7 mouse cellular contexts compared by ENCODE assay signal in genomic region chr6:119417354-119417753, GRCm38 (mm10). TPM values are rescaled to one million over a fixed set of nuclear protein-coding genes. Genes with fewer than 3 reads are reported as not detected.
DNase-seq lines count a peak whose midpoint lies in the region; ATAC-seq and TF ChIP-seq lines count a peak whose summit lies in the region.

Adipor2 (minus strand) TSS chr6:119417704.

- no peak within 1 kb of the TSS for H3K9ac ChIP-seq in limb, embryonic 11.5 days (ENCODE audit: low read length)
- H3K9ac ChIP-seq in midbrain, embryonic 11.5 days (ENCODE audit: low read length): no peak within 1 kb of the TSS

- H3K27me3 ChIP-seq in limb, embryonic 11.5 days (ENCODE audit: control insufficient read depth, insufficient read depth, low read length): no peaks in the 10 kb centered on the region
- H3K27me3 ChIP-seq in midbrain, embryonic 11.5 days (ENCODE audit: control insufficient read depth, insufficient read depth, low read length): no peaks in the 10 kb centered on the region
- H3K27me3 ChIP-seq in testis, adult 2 months (ENCODE audit: control insufficient read depth, insufficient read depth, low read length): no peaks in the 10 kb centered on the region

- H3K4me2 ChIP-seq in limb, embryonic 11.5 days (ENCODE audit: low read depth, severe bottlenecking): peak within 1 kb of the TSS; percentile 30
- peak within 1 kb of the TSS; percentile 12 for H3K4me2 ChIP-seq in midbrain, embryonic 11.5 days

- DNase-seq in adrenal gland, adult 2 months: peak; percentile 85
- peak; percentile 48 for DNase-seq in embryo, embryonic 11.5 days (ENCODE audit: low read depth, low spot score)
- DNase-seq in heart, adult 11 months: peak; percentile 98
- DNase-seq in kidney, adult 11 months: peak; percentile 30
- peak; percentile 79 for DNase-seq in limb, embryonic 11.5 days (ENCODE audit: low spot score)
- DNase-seq in midbrain, embryonic 11.5 days (ENCODE audit: low spot score, missing footprints): peak; percentile 95

- peak; percentile 48; the same call in 1 of the 2 replicates for TF ChIP-seq POLR2A in testis, adult 2 months (IDR thresholded peaks at IDR 0.05; ENCODE audit: control insufficient read depth, low read depth, low read length)

- H3K4me3 ChIP-seq in limb, embryonic 11.5 days (ENCODE audit: low read depth, low read length): no peak within 1 kb of the TSS
- no peak within 1 kb of the TSS for H3K4me3 ChIP-seq in midbrain, embryonic 11.5 days (ENCODE audit: low read depth, low read length)
- peak within 1 kb of the TSS; percentile 14 for H3K4me3 ChIP-seq in testis, adult 2 months (ENCODE audit: control insufficient read depth, low read depth, low read length)

- 4% methylated on average over 12 of the region's 12 CpGs for WGBS in limb, embryonic 11.5 days
- 6% methylated on average over 12 of the region's 12 CpGs for WGBS in midbrain, embryonic 11.5 days

- no peak for TF ChIP-seq CTCF in testis, adult 2 months (IDR thresholded peaks at IDR 0.05; ENCODE audit: control insufficient read depth, insufficient read depth, insufficient replicate concordance, low read depth, low read length)

- no peaks in the 10 kb centered on the region for H3K36me3 ChIP-seq in limb, embryonic 11.5 days (ENCODE audit: control insufficient read depth, insufficient read depth, low read length)
- no peaks in the 10 kb centered on the region for H3K36me3 ChIP-seq in midbrain, embryonic 11.5 days (ENCODE audit: control insufficient read depth, insufficient read depth, low read length)
- no peaks in the 10 kb centered on the region for H3K36me3 ChIP-seq in testis, adult 2 months (ENCODE audit: control insufficient read depth, insufficient read depth, low read length)

- no peaks in the 10 kb centered on the region for H3K4me1 ChIP-seq in limb, embryonic 11.5 days (ENCODE audit: control insufficient read depth, insufficient read depth, low read length)
- peaks cover 16% of the 10 kb centered on the region for H3K4me1 ChIP-seq in midbrain, embryonic 11.5 days (ENCODE audit: control insufficient read depth, insufficient read depth, low read length)
- no peaks in the 10 kb centered on the region for H3K4me1 ChIP-seq in testis, adult 2 months (ENCODE audit: control insufficient read depth, insufficient read depth, low read length)

- H3K27ac ChIP-seq in limb, embryonic 11.5 days (replicated peaks; ENCODE audit: low read depth, low read length): no peak within 1 kb of the TSS
- H3K27ac ChIP-seq in midbrain, embryonic 11.5 days (ENCODE audit: low read depth, low read length): peak within 1 kb of the TSS; percentile 2; the same call in 1 of the 2 replicates
- peak within 1 kb of the TSS; percentile 23; the same call in 1 of the 2 replicates for H3K27ac ChIP-seq in testis, adult 2 months (ENCODE audit: control insufficient read depth, insufficient read depth, low read depth, low read length)

- ATAC-seq in limb, embryonic 11.5 days (ENCODE audit: insufficient number of reproducible peaks, low FRiP score, low TSS enrichment, low read depth): peak; percentile 80
- peak; percentile 68 for ATAC-seq in midbrain, embryonic 11.5 days (ENCODE audit: low FRiP score)

- H3K9me3 ChIP-seq in limb, embryonic 11.5 days (ENCODE audit: control insufficient read depth, low read length): no peaks in the 10 kb centered on the region
- no peaks in the 10 kb centered on the region for H3K9me3 ChIP-seq in midbrain, embryonic 11.5 days (ENCODE audit: control insufficient read depth, low read length)

RNA-seq across cellular contexts. Expression of gene Adipor2, which starts in this region (rescaled TPM):
- 100 to 1,000 TPM; 194 to 198 TPM for total RNA-seq in adrenal gland, adult 2 months (2021)
- polyA plus RNA-seq in adrenal gland, adult 2 months (2012; rRNA removed): 55.9 and 62.9 TPM in 2 replicates
- 14.2 and 18.7 TPM in 2 replicates for polyA plus RNA-seq in limb, embryonic 11.5 days (2014; fragmentation: Nextera tagmentation; extraction: Ambion mirVana)
- polyA plus RNA-seq in midbrain, embryonic 11.5 days (2014; fragmentation: Nextera tagmentation; extraction: Ambion mirVana): 17.1 and 18.7 TPM in 2 replicates
- 20.8 and 22.0 TPM in 2 replicates for polyA plus RNA-seq in testis, adult 2 months (2012; rRNA removed)

Comparison
In these comparisons a context has a peak if more than half of its experiments do, and no peak if none do; other contexts are left out.
1. DNase-seq: peak in every context shown above with its lines; median percentile 98 in heart, adult 11 months; 95 in midbrain, embryonic 11.5 days; 85 in adrenal gland, adult 2 months; 79 in limb, embryonic 11.5 days; 48 in embryo, embryonic 11.5 days; 30 in kidney, adult 11 months.